Mouse (Mus musculus): ENCODE measurements at regions not wholly inside any gene's neighbourhood (a gene's known extent, or its start where the extent isn't known, plus 50 kb on each side); places are given as distances from the start of the nearest gene placed in this dataset.

- H3K9ac ChIP-seq (replicated peaks; ENCODE audit: low read depth) = no peak overlapping the region
- 76% methylated on average over 9 of the region's 9 CpGs for WGBS
- H3K4me1 ChIP-seq (ENCODE audit: insufficient read depth, low read depth, low read length) = no peaks in the 10 kb centered on the region
- no peaks in the 10 kb centered on the region for H3K9me3 ChIP-seq (ENCODE audit: low read length)
- H3K27me3 ChIP-seq (replicated peaks; ENCODE audit: insufficient read depth, low read length) = no peaks in the 10 kb centered on the region
- ATAC-seq = no peak
- H3K4me3 ChIP-seq (ENCODE audit: low read depth, low read length) = no peak overlapping the region
- no peak overlapping the region for H3K27ac ChIP-seq (ENCODE audit: low read length)
- no peak overlapping the region for H3K4me2 ChIP-seq (replicated peaks; ENCODE audit: low read depth, low read length)
- DNase-seq (ENCODE audit: low spot score) = no peak
- no peaks in the 10 kb centered on the region for H3K36me3 ChIP-seq (ENCODE audit: insufficient read depth, low read length)
- no peak for TF ChIP-seq CTCF (IDR thresholded peaks at IDR 0.05)
- no peak for TF ChIP-seq EP300 (IDR thresholded peaks at IDR 0.05)
These were observed 234.7 kb upstream of the Hes1 start for GRCm38 (mm10) chr16:29829457-29829856.

DNA sequence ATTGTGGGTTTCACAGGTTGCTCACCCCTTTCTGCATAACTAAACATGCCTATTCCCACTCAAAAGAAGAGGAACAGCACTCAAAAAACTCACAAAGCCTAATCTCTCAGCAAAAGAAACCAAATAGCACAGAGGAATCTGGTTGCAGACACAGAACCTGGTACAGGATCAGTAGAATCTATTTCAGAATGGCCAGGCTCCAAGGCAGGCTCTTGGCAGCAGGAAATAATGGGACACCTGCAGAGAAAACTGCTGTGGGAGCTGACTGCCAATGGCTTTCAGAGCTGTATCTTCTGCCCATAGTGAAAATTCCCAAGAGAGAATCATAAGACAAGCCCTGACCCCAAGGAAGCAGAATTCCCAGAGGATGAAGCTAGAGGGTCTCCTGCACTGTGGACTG lies 234.1 kb upstream of the Hes1 start:
- DNase-seq (ENCODE audit: low spot score) (no peak), ATAC-seq (no peak)
- H3K4me1 ChIP-seq (ENCODE audit: insufficient read depth, low read depth, low read length) = no peaks in the 10 kb centered on the region
- TF ChIP-seq EP300 (IDR thresholded peaks at IDR 0.05) (no peak), CTCF (IDR thresholded peaks at IDR 0.05) (no peak)
- no peak overlapping the region for H3K9ac ChIP-seq (replicated peaks; ENCODE audit: low read depth)
- no peak overlapping the region for H3K4me2 ChIP-seq (replicated peaks; ENCODE audit: low read depth, low read length)
- no peaks in the 10 kb centered on the region for H3K36me3 ChIP-seq (ENCODE audit: insufficient read depth, low read length)
- no peaks in the 10 kb centered on the region for H3K27me3 ChIP-seq (replicated peaks; ENCODE audit: insufficient read depth, low read length)
- no peak overlapping the region for H3K4me3 ChIP-seq (ENCODE audit: low read depth, low read length)
- H3K9me3 ChIP-seq (ENCODE audit: low read length) = no peaks in the 10 kb centered on the region
- H3K27ac ChIP-seq (ENCODE audit: low read length) = no peak overlapping the region

DNA sequence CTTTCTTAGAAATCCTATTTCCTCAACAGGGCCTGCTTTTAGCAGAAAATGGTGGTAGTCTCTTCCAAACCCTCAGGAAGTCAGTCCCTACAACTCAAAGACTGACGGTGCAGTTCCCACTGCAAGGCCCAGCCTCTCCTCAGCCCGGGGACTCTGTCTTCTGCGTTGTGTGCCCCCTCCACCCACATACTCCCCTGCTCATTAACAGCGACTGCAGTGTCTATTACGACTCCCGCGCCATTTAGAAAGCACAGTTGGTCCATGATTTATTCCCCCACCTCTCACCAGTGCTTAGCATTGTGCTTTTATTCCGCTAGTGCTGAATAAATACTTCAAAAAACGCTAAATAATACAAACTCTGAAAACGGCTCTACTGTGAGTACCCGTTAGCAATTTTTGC lies 230.9 kb upstream of the Hes1 start:
- H3K9ac ChIP-seq (replicated peaks; ENCODE audit: low read depth) = no peak overlapping the region
- TF ChIP-seq EP300 (IDR thresholded peaks at IDR 0.05) = no peak
- no peak for TF ChIP-seq CTCF (IDR thresholded peaks at IDR 0.05)
- no peaks in the 10 kb centered on the region; the same call in 1 of the 2 replicates for H3K4me1 ChIP-seq (ENCODE audit: insufficient read depth, low read depth, low read length)
- WGBS = 81% methylated on average over 11 of the region's 11 CpGs
- DNase-seq (ENCODE audit: low spot score) (no peak), ATAC-seq (no peak)
- no peaks in the 10 kb centered on the region for H3K36me3 ChIP-seq (ENCODE audit: insufficient read depth, low read length)
- no peak overlapping the region for H3K4me3 ChIP-seq (ENCODE audit: low read depth, low read length)
- no peaks in the 10 kb centered on the region for H3K27me3 ChIP-seq (replicated peaks; ENCODE audit: insufficient read depth, low read length)
- no peaks in the 10 kb centered on the region for H3K9me3 ChIP-seq (ENCODE audit: low read length)
- no peak overlapping the region for H3K4me2 ChIP-seq (replicated peaks; ENCODE audit: low read depth, low read length)
- no peak overlapping the region for H3K27ac ChIP-seq (ENCODE audit: low read length)

- ATAC-seq (no peak), DNase-seq (ENCODE audit: low spot score) (no peak)
- H3K27ac ChIP-seq (ENCODE audit: low read length) = no peak overlapping the region
- no peaks in the 10 kb centered on the region for H3K27me3 ChIP-seq (replicated peaks; ENCODE audit: insufficient read depth, low read length)
- no peak for TF ChIP-seq EP300 (IDR thresholded peaks at IDR 0.05)
- TF ChIP-seq CTCF (IDR thresholded peaks at IDR 0.05) = no peak
- H3K4me3 ChIP-seq (ENCODE audit: low read depth, low read length) = no peak overlapping the region
- WGBS = 69% methylated on average over 6 of the region's 6 CpGs
- no peaks in the 10 kb centered on the region; the same call in 1 of the 2 replicates for H3K4me1 ChIP-seq (ENCODE audit: insufficient read depth, low read depth, low read length)
- no peak overlapping the region for H3K9ac ChIP-seq (replicated peaks; ENCODE audit: low read depth)
- H3K4me2 ChIP-seq (replicated peaks; ENCODE audit: low read depth, low read length) = no peak overlapping the region
- no peaks in the 10 kb centered on the region for H3K36me3 ChIP-seq (ENCODE audit: insufficient read depth, low read length)
- H3K9me3 ChIP-seq (ENCODE audit: low read length) = no peaks in the 10 kb centered on the region
These were observed 230.3 kb upstream of the Hes1 start for GRCm38 (mm10) chr16:29833875-29834274.

- 55% methylated on average over 6 of the region's 6 CpGs for WGBS
- Histone ChIP-seq H3K4me2 (replicated peaks; ENCODE audit: low read depth, low read length) (no peak overlapping the region), H3K9ac (replicated peaks; ENCODE audit: low read depth) (no peak overlapping the region), H3K36me3 (ENCODE audit: insufficient read depth, low read length) (no peaks in the 10 kb centered on the region), H3K27me3 (replicated peaks; ENCODE audit: insufficient read depth, low read length) (no peaks in the 10 kb centered on the region), H3K4me1 (ENCODE audit: insufficient read depth, low read depth, low read length) (no peaks in the 10 kb centered on the region; the same call in none of the 2 replicates), H3K9me3 (ENCODE audit: low read length) (no peaks in the 10 kb centered on the region), H3K27ac (ENCODE audit: low read length) (no peak overlapping the region), H3K4me3 (ENCODE audit: low read depth, low read length) (no peak overlapping the region)
- no peak for TF ChIP-seq CTCF (IDR thresholded peaks at IDR 0.05)
- TF ChIP-seq EP300 (IDR thresholded peaks at IDR 0.05) = no peak
- ATAC-seq (no peak), DNase-seq (ENCODE audit: low spot score) (no peak)
These were observed 229.5 kb upstream of the Hes1 start for GRCm38 (mm10) chr16:29834669-29835068.

DNA sequence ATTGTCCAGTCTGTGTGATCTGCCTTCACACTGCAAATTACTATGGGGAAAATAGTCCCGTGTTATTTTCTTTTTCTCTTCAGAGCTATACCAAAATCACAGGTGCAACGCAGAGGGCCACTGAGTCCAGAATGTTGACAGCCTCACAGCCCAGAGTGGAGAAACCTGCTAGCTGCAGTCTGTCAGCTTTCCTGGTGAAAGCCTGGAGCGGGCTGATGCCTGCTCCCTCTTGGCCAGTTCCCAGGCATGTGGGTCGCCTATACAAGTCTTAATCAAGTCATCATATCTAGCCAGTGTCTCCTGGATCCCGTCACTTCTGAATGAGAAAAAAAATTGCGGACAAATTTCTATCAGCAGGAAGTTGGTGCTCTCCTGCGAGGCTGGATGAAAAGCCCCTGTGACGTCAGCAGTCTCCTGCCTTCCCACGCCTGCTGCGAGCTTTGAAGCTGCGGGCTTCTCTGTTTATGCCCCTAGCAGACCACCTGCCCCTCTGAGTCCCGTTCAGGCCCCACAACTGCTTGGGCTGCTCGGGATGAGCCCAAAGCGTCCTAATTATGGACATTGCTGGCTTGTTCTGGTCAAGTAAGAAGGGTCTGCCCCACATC lies 227.1 kb upstream of the Hes1 start:
- Histone ChIP-seq H3K36me3 (ENCODE audit: insufficient read depth, low read length) (no peaks in the 10 kb centered on the region), H3K9ac (replicated peaks; ENCODE audit: low read depth) (no peak overlapping the region), H3K27me3 (replicated peaks; ENCODE audit: insufficient read depth, low read length) (no peaks in the 10 kb centered on the region), H3K27ac (ENCODE audit: low read length) (no peak overlapping the region), H3K9me3 (ENCODE audit: low read length) (no peaks in the 10 kb centered on the region), H3K4me2 (replicated peaks; ENCODE audit: low read depth, low read length) (no peak overlapping the region), H3K4me3 (ENCODE audit: low read depth, low read length) (no peak overlapping the region), H3K4me1 (ENCODE audit: insufficient read depth, low read depth, low read length) (no peaks in the 10 kb centered on the region; the same call in none of the 2 replicates)
- ATAC-seq (no peak; the same call in 1 of the 2 replicates), DNase-seq (ENCODE audit: low spot score) (no peak)
- 27% methylated on average over 14 of the region's 14 CpGs for WGBS
- no peak for TF ChIP-seq CTCF (IDR thresholded peaks at IDR 0.05)
- TF ChIP-seq EP300 (IDR thresholded peaks at IDR 0.05) = no peak

DNA sequence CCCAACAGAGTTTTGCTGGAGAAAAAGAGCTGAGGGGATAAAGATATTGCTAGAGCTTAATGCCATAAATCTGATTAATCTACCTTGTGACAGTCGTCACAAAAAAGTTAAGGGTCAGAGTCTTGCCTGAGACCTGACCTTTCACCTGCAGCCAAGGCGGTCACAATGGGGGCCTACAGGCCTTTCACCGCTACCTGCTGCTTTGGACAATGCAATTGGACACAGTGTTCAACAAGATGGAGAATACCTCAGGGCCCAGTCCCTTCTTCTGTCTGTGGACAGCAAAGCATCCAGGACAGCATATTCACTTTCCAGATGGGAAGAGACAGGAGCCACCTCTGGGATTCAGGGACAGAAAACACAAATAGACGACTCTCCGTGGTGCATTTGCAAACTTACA lies 226.3 kb upstream of the Hes1 start:
- H3K36me3 ChIP-seq (ENCODE audit: insufficient read depth, low read length) = no peaks in the 10 kb centered on the region
- no peaks in the 10 kb centered on the region for H3K9me3 ChIP-seq (ENCODE audit: low read length)
- no peak for ATAC-seq
- H3K4me3 ChIP-seq (ENCODE audit: low read depth, low read length) = no peak overlapping the region
- H3K9ac ChIP-seq (replicated peaks; ENCODE audit: low read depth) = no peak overlapping the region
- no peaks in the 10 kb centered on the region for H3K27me3 ChIP-seq (replicated peaks; ENCODE audit: insufficient read depth, low read length)
- no peak for TF ChIP-seq EP300 (IDR thresholded peaks at IDR 0.05)
- no peak for TF ChIP-seq CTCF (IDR thresholded peaks at IDR 0.05)
- no peak overlapping the region for H3K27ac ChIP-seq (ENCODE audit: low read length)
- no peak for DNase-seq (ENCODE audit: low spot score)
- 92% methylated on average over 5 of the region's 5 CpGs for WGBS
- H3K4me1 ChIP-seq (ENCODE audit: insufficient read depth, low read depth, low read length) = no peaks in the 10 kb centered on the region; the same call in none of the 2 replicates
- no peak overlapping the region for H3K4me2 ChIP-seq (replicated peaks; ENCODE audit: low read depth, low read length)
